In genomic region chr14:32388196-32388595, GRCm38 (mm10) we compare ENCODE assay signal across 7 mouse cellular contexts. TPM values are rescaled to one million over a fixed set of nuclear protein-coding genes. Genes with fewer than 3 reads are reported as not detected.
A peak's percentile ranks its signal among the peaks of the same experiment; 100 is the strongest.
DNase-seq lines count a peak whose midpoint lies in the region; ATAC-seq lines count a peak whose summit lies in the region.

Gene 1700024G13Rik, minus strand, starts transcription at chr14:32388391.

- H3K27ac ChIP-seq in embryonic facial prominence, embryonic 14.5 days (replicated peaks; ENCODE audit: low read depth, low read length) = no peak within 1 kb of the TSS
- H3K27ac ChIP-seq in hindbrain, embryonic 12.5 days = no peak within 1 kb of the TSS
- H3K27ac ChIP-seq in limb, embryonic 13.5 days = no peak within 1 kb of the TSS
- H3K27ac ChIP-seq in midbrain, embryonic 16.5 days (ENCODE audit: low read length) = no peak within 1 kb of the TSS

- no peaks in the 10 kb centered on the region for H3K27me3 ChIP-seq in embryonic facial prominence, embryonic 14.5 days (replicated peaks; ENCODE audit: control insufficient read depth, insufficient read depth, low read length)
- H3K27me3 ChIP-seq in hindbrain, embryonic 12.5 days = no peaks in the 10 kb centered on the region; the same call in 1 of the 2 replicates
- H3K27me3 ChIP-seq in limb, embryonic 13.5 days = peaks cover 13% of the 10 kb centered on the region; the same call in 1 of the 2 replicates
- H3K27me3 ChIP-seq in midbrain, embryonic 16.5 days (ENCODE audit: control insufficient read depth, insufficient read depth, low read depth, low read length) = no peaks in the 10 kb centered on the region

- DNase-seq in adrenal gland, adult 8-10 months = peak; percentile 74
- peak; percentile 75 for DNase-seq in embryonic facial prominence, embryonic 14.5 days (ENCODE audit: low spot score)
- DNase-seq in thymus, postnatal 36 days = peak; percentile 23 to 48

- H3K9ac ChIP-seq in embryonic facial prominence, embryonic 14.5 days (ENCODE audit: low read depth, low read length) = no peak within 1 kb of the TSS
- no peak within 1 kb of the TSS for H3K9ac ChIP-seq in hindbrain, embryonic 12.5 days
- H3K9ac ChIP-seq in limb, embryonic 13.5 days = no peak within 1 kb of the TSS
- H3K9ac ChIP-seq in midbrain, embryonic 16.5 days (ENCODE audit: low read depth, low read length) = no peak within 1 kb of the TSS

- H3K4me2 ChIP-seq in embryonic facial prominence, embryonic 14.5 days (ENCODE audit: low read depth, low read length) = no peak within 1 kb of the TSS
- no peak within 1 kb of the TSS; the same call in 1 of the 2 replicates for H3K4me2 ChIP-seq in hindbrain, embryonic 12.5 days (replicated peaks)
- H3K4me2 ChIP-seq in limb, embryonic 13.5 days (replicated peaks) = peak within 1 kb of the TSS; percentile 37
- peak within 1 kb of the TSS; percentile 1; the same call in 1 of the 2 replicates for H3K4me2 ChIP-seq in midbrain, embryonic 16.5 days (ENCODE audit: low read length)

- H3K4me1 ChIP-seq in embryonic facial prominence, embryonic 14.5 days (ENCODE audit: control insufficient read depth, insufficient read depth, low read length) = peaks cover 5% of the 10 kb centered on the region; the same call in 1 of the 2 replicates
- peaks cover 5% of the 10 kb centered on the region for H3K4me1 ChIP-seq in hindbrain, embryonic 12.5 days
- peaks cover 6% of the 10 kb centered on the region for H3K4me1 ChIP-seq in limb, embryonic 13.5 days
- no peaks in the 10 kb centered on the region for H3K4me1 ChIP-seq in midbrain, embryonic 16.5 days (ENCODE audit: control insufficient read depth, insufficient read depth, low read length)

- 6% methylated on average over 11 of the region's 13 CpGs for WGBS in embryonic facial prominence, embryonic 14.5 days
- WGBS in hindbrain, embryonic 12.5 days = 1% methylated on average over 13 of the region's 13 CpGs
- 2% methylated on average over 13 of the region's 13 CpGs for WGBS in limb, embryonic 13.5 days
- WGBS in midbrain, embryonic 16.5 days = under 1% methylated on average over 13 of the region's 13 CpGs

- H3K36me3 ChIP-seq in embryonic facial prominence, embryonic 14.5 days (ENCODE audit: control insufficient read depth, insufficient read depth, low read length) = no peaks in the 10 kb centered on the region
- H3K36me3 ChIP-seq in hindbrain, embryonic 12.5 days = no peaks in the 10 kb centered on the region
- no peaks in the 10 kb centered on the region for H3K36me3 ChIP-seq in limb, embryonic 13.5 days
- H3K36me3 ChIP-seq in midbrain, embryonic 16.5 days (ENCODE audit: control insufficient read depth, insufficient read depth, low read length) = no peaks in the 10 kb centered on the region

- H3K9me3 ChIP-seq in embryonic facial prominence, embryonic 14.5 days (ENCODE audit: control insufficient read depth, low read length) = no peaks in the 10 kb centered on the region
- no peaks in the 10 kb centered on the region for H3K9me3 ChIP-seq in hindbrain, embryonic 12.5 days (replicated peaks)
- H3K9me3 ChIP-seq in limb, embryonic 13.5 days = no peaks in the 10 kb centered on the region
- H3K9me3 ChIP-seq in midbrain, embryonic 16.5 days (replicated peaks; ENCODE audit: control insufficient read depth, low read length, poor library complexity, severe bottlenecking) = no peaks in the 10 kb centered on the region

- ATAC-seq in embryonic facial prominence, embryonic 14.5 days (ENCODE audit: low read depth) = peak; percentile 83
- ATAC-seq in hindbrain, embryonic 12.5 days (ENCODE audit: low FRiP score) = peak; percentile 85; the same call in 1 of the 2 replicates
- ATAC-seq in limb, embryonic 13.5 days (ENCODE audit: low FRiP score, low read depth) = peak; percentile 77; the same call in 1 of the 2 replicates
- ATAC-seq in midbrain, embryonic 16.5 days = peak; percentile 81; the same call in 1 of the 2 replicates
- no peak for ATAC-seq in erythroblast, adult 5-6 weeks (replicated peaks; ENCODE audit: low FRiP score, poor library complexity, severe bottlenecking)

- H3K4me3 ChIP-seq in embryonic facial prominence, embryonic 14.5 days (ENCODE audit: low read depth, low read length) = no peak within 1 kb of the TSS
- H3K4me3 ChIP-seq in hindbrain, embryonic 12.5 days = no peak within 1 kb of the TSS
- no peak within 1 kb of the TSS for H3K4me3 ChIP-seq in limb, embryonic 13.5 days
- no peak within 1 kb of the TSS for H3K4me3 ChIP-seq in midbrain, embryonic 16.5 days (ENCODE audit: low read depth, low read length)

RNA-seq across cellular contexts. Expression of gene 1700024G13Rik, which starts in this region (rescaled TPM):
- not detected for total RNA-seq in adrenal gland, adult 8-10 months (2022)
- polyA plus RNA-seq in embryonic facial prominence, embryonic 14.5 days (2014; fragmentation: Nextera tagmentation; extraction: Ambion mirVana) = 1.2 TPM in 1 of 2 replicates, not detected in the other
- polyA plus RNA-seq in hindbrain, embryonic 12.5 days (2016; fragmentation: Nextera tagmentation; extraction: Ambion mirVana) = 0.85 and 0.94 TPM in 2 replicates
- not detected in 2 replicates for polyA plus RNA-seq in limb, embryonic 13.5 days (2015; fragmentation: Nextera tagmentation; extraction: Ambion mirVana)
- 0.42 and 0.51 TPM in 2 replicates for polyA plus RNA-seq in midbrain, embryonic 16.5 days (2015; fragmentation: Nextera tagmentation; extraction: Ambion mirVana)
- not detected in 2 replicates for total RNA-seq in erythroblast, adult 5-6 weeks (2015; ENCODE audit: low replicate concordance)
- not detected in 2 replicates for total RNA-seq in erythroblast, adult 5-6 weeks (2017; ENCODE audit: low replicate concordance)

Comparison
In these comparisons a context has a peak if more than half of its experiments do, and no peak if none do; other contexts are left out.
1. Peak in DNase-seq in adrenal gland, adult 8-10 months; RNA of the gene not detected or under 1 TPM.
2. Peak in ATAC-seq in hindbrain, embryonic 12.5 days; RNA of the gene not detected or under 1 TPM.
3. Peak in ATAC-seq and H3K4me2 ChIP-seq in limb, embryonic 13.5 days; RNA of the gene not detected or under 1 TPM.
4. Peak in ATAC-seq and H3K4me2 ChIP-seq in midbrain, embryonic 16.5 days; RNA of the gene not detected or under 1 TPM.